Mouse (Mus musculus) ES-E14 (cell line): ENCODE measurements around the gene Spg21. TPM values are rescaled to one million over a fixed set of nuclear protein-coding genes. Genes with fewer than 3 reads are reported as not detected.

ENCODE experiments used
- DNase-seq: peaks from one replicate; pipeline ENCODE4 v3.0.0-alpha.2; 2013; ENCODE audit warnings: low read depth, low spot score
- H3K27ac ChIP-seq: 2 replicates; pipeline ENCODE4 v1.5.1; 2012; ENCODE audit warnings: low read depth, mild to moderate bottlenecking, low read length, moderate library complexity, mixed read lengths; ENCODE audit not compliant: poor library complexity, insufficient read depth, severe bottlenecking
- H3K36me3 ChIP-seq: 2 replicates; pipeline ENCODE4 v1.6.1; 2012; ENCODE audit warnings: mild to moderate bottlenecking, low read length, moderate library complexity, mixed read lengths; ENCODE audit not compliant: control insufficient read depth, poor library complexity, insufficient read depth, severe bottlenecking
- H3K4me1 ChIP-seq, 2 experiments: fragments of 150-350 bp in 1 of 2; sonication (generic) in 1 of 2; 2 replicates each; pipeline ENCODE4 v1.6.1; 2012; ENCODE audit warnings: low read length in 2 of 2, mild to moderate bottlenecking in 1 of 2, mixed read lengths in 1 of 2; ENCODE audit not compliant: control insufficient read depth in 2 of 2, insufficient read depth in 2 of 2, poor library complexity in 1 of 2
- H3K4me3 ChIP-seq, 2 experiments: fragments of 150-350 bp in 1 of 2; sonication (generic) in 1 of 2; 2 replicates each; pipeline ENCODE4 v1.5.1; 2012; ENCODE audit warnings: low read length in 2 of 2, low read depth in 1 of 2, mild to moderate bottlenecking in 1 of 2, mixed read lengths in 1 of 2; ENCODE audit not compliant: insufficient read depth in 1 of 2, poor library complexity in 1 of 2, severe bottlenecking in 1 of 2
- H3K9ac ChIP-seq: 2 replicates; pipeline ENCODE4 v1.6.1; 2012; ENCODE audit warnings: low read depth, mild to moderate bottlenecking, low read length, mixed read lengths; ENCODE audit not compliant: poor library complexity, insufficient read depth, severe bottlenecking
- H3K9me3 ChIP-seq: fragments of 150-350 bp; sonication (generic); 2 replicates; pipeline ENCODE4 v1.6.1; 2012; ENCODE audit warnings: low read depth, mild to moderate bottlenecking, low read length; ENCODE audit not compliant: control insufficient read depth, insufficient read depth
- CHD2 ChIP-seq: IDR thresholded peaks from 2 replicates; pipeline ENCODE4 v1.6.1; 2014; ENCODE audit warnings: mild to moderate bottlenecking, low read depth, low read length, inconsistent platforms
- HCFC1 ChIP-seq: IDR thresholded peaks from 2 replicates; pipeline ENCODE4 v1.6.1; 2012; ENCODE audit warnings: low read length, inconsistent platforms, borderline replicate concordance; ENCODE audit not compliant: insufficient read depth
- MAFK ChIP-seq: IDR thresholded peaks from 2 replicates; pipeline ENCODE4 v1.6.1; 2014; ENCODE audit warnings: mild to moderate bottlenecking, low read depth, low read length, inconsistent platforms; ENCODE audit not compliant: insufficient read depth
- ZC3H11A ChIP-seq: IDR thresholded peaks from 2 replicates; pipeline ENCODE4 v1.6.1; 2012; ENCODE audit warnings: low read depth, mild to moderate bottlenecking, inconsistent platforms, low read length, borderline replicate concordance
- ZNF384 ChIP-seq: IDR thresholded peaks from 2 replicates; pipeline ENCODE4 v1.6.1; 2012; ENCODE audit warnings: low read depth, low read length, inconsistent platforms
- in situ Hi-C, 2 experiments: fragments of 600-800 bp; cut with MboI; formaldehyde crosslinking; loops; one replicate each; pipeline ENCODE4 v1.15.1; 2025; ENCODE audit warnings: low sequenced_read_pairs in 2 of 2, inconsistent platforms in 1 of 2; ENCODE audit not compliant: unreplicated experiment in 2 of 2
- total RNA-seq: library from RNA; depleted of rRNA; stranded (reverse); fragments of 300-350 nt; gene quantifications from 2 replicates; pipeline ENCODE4 v1.2.3, GENCODE M21; 2012

Gene Spg21
- total RNA-seq, 1 experiment: 31.7 TPM

DNA sequence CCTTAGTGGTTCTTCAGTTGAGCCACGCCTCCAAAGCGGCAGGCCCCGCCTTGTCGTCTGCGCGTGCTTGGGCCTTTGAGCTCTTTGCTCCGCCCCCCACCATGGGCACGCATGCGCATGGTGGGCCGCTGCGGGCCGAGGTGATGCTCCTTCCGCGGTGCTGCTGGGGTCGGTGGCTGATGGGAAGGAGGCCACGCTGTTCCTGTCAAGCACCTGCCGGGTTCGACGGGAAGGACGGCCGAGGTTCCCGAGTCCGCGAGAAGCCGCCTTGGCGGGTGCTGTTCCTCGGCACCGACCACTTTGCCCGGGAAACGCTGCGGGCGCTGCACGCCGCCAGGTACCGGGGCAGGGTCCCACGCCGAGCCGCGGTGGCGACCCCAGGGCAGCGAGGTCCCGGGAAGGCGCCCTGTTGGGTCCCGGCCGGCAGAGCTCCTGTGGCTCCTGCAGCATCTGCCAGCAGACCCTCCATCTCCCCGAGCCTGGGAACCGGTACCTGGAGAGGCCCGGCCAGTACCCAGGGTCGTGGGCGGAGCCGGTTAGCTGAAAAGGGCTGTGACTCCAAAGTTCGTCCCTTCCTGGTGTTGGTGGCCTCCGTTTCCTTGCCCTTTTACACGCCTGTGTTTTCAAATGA lies 25.0 kb upstream of the Spg21 start, which contains the start of gene Mtfmt:
Gene Mtfmt (plus strand): TSS at position 112 of the 631 bp plus-strand sequence.
- H3K27ac ChIP-seq: no peak within 1 kb of the TSS
- peak within 1 kb of the TSS; percentile 83 to 84 for H3K4me3 ChIP-seq
- peak; percentile 92 for DNase-seq
- H3K9me3 ChIP-seq: no peaks in the 10 kb centered on the region
- H3K9ac ChIP-seq: peak within 1 kb of the TSS; percentile 80
- H3K36me3 ChIP-seq: no peaks in the 10 kb centered on the region
- in situ Hi-C loops: no loop called here
- no peak for TF ChIP-seq ZC3H11A
- TF ChIP-seq MAFK: no peak
- peaks cover 0 to 4% of the 10 kb centered on the region in 2 experiments; a peak in 1 of 4 replicates for H3K4me1 ChIP-seq

- no peak overlapping the region for H3K9ac ChIP-seq
- H3K27ac ChIP-seq: no peak overlapping the region
- H3K4me1 ChIP-seq: no peaks in the 10 kb centered on the region
- in situ Hi-C loops: no loop called here
- DNase-seq: no peak
- no peak for TF ChIP-seq ZC3H11A
- TF ChIP-seq ZNF384: no peak
- no peak for TF ChIP-seq MAFK
- TF ChIP-seq HCFC1: no peak
- no peak for TF ChIP-seq CHD2
- no peak overlapping the region for H3K4me3 ChIP-seq
- peaks cover 10% of the 10 kb centered on the region; the same call in 1 of the 2 replicates for H3K36me3 ChIP-seq
- H3K9me3 ChIP-seq: no peaks in the 10 kb centered on the region
Measured at GRCm38 (mm10) chr9:65444692-65445091, 16.1 kb upstream of the Spg21 start.

GRCm38 (mm10) chr9:65447951-65448350 lies 12.8 kb upstream of the Spg21 start:
- DNase-seq: no peak
- Histone ChIP-seq H3K27ac (no peak overlapping the region), H3K9ac (no peak overlapping the region), H3K9me3 (no peaks in the 10 kb centered on the region), H3K4me3 (no peak overlapping the region), H3K36me3 (peaks cover 7% of the 10 kb centered on the region; the same call in 1 of the 2 replicates), H3K4me1 (no peaks in the 10 kb centered on the region)
- TF ChIP-seq MAFK: no peak
- no peak for TF ChIP-seq HCFC1
- no peak for TF ChIP-seq CHD2
- TF ChIP-seq ZC3H11A: no peak
- TF ChIP-seq ZNF384: no peak
- in situ Hi-C loops: no loop called here

DNA sequence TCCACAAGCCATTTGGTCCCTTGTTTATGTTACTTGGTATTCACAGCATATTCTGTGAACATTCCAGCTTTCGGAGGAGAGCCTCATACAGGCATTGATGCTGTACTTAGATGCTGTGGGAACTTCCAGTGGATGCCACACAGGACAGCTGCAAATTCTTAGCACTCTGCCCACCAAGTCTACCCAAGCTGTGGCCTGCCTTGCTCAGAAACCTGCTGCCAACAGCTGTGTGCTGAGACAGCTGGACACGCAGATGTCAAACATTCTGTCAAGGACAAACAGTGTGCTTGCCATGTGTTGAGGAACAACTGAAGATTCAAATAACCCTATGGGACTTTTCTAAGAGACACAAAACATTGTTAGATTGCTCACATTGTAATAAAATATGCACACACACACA lies 1.8 kb upstream of the Spg21 start:
- H3K4me3 ChIP-seq: no peak overlapping the region
- in situ Hi-C loops: no loop called here
- no peaks in the 10 kb centered on the region for H3K36me3 ChIP-seq
- H3K9ac ChIP-seq: no peak overlapping the region
- H3K9me3 ChIP-seq: no peaks in the 10 kb centered on the region
- DNase-seq: no peak
- no peak for TF ChIP-seq ZC3H11A
- TF ChIP-seq ZNF384: no peak
- no peak for TF ChIP-seq MAFK
- TF ChIP-seq CHD2: no peak
- TF ChIP-seq HCFC1: no peak
- H3K27ac ChIP-seq: no peak overlapping the region
- no peaks in the 10 kb centered on the region for H3K4me1 ChIP-seq
